Comparison of ENCODE assay signal across 9 mouse cellular contexts in genomic region chr1:159355027-159355570, GRCm38 (mm10).
DNase-seq lines count a peak whose midpoint lies in the region.
"Had no signal": no experiment of that assay in that cellular context is flagged by ENCODE, and none has a peak within 500 bp of the region (broad histone marks: within the 10 kb centered on the region; RNA-seq: fewer than 3 reads in every experiment).

No protein-coding gene starts in this region.

- intact Hi-C loops in heart, postnatal 25 days (cut with DNase I): no loop called here

- DNase-seq in cerebellum, adult 11 months: peak; percentile 9
- no peak for DNase-seq in cerebellum, postnatal 4 days (ENCODE audit: low spot score in 2 of 2)
- peak; percentile 27 to 40 for DNase-seq in right cerebral cortex, adult 2 months (ENCODE audit: low spot score in 2 of 2)
- no peak for DNase-seq in right cerebral cortex, postnatal 14 days
- peak; percentile 13 for DNase-seq in heart, postnatal 25 days (ENCODE audit: low spot score)
- peak; percentile 28 for DNase-seq in telencephalon, adult 2 months (ENCODE audit: low read depth, low spot score)
- DNase-seq in thymus, postnatal 25 days: no peak
- DNase-seq in urinary bladder, postnatal 14 days (ENCODE audit: low spot score): no peak
- DNase-seq: thymus, postnatal 36 days had no signal

Comparison
In these comparisons a context has a peak if more than half of its experiments do, and no peak if none do; other contexts are left out.
1. DNase-seq: peak in cerebellum, adult 11 months (single experiment), right cerebral cortex, adult 2 months (2 of 2), heart, postnatal 25 days (single experiment) and telencephalon, adult 2 months (single experiment); none in cerebellum, postnatal 4 days (0 of 2), right cerebral cortex, postnatal 14 days (single experiment), thymus, postnatal 25 days (single experiment) and urinary bladder, postnatal 14 days (single experiment).